Mouse (Mus musculus): ENCODE measurements at regions not wholly inside any gene's neighbourhood (a gene's known extent, or its start where the extent isn't known, plus 50 kb on each side); places are given as distances from the start of the nearest gene placed in this dataset.

- no peak for DNase-seq (ENCODE audit: low spot score)
Measured at GRCm38 (mm10) chr7:117103035-117103434, 277.7 kb upstream of the Xylt1 start.

DNA sequence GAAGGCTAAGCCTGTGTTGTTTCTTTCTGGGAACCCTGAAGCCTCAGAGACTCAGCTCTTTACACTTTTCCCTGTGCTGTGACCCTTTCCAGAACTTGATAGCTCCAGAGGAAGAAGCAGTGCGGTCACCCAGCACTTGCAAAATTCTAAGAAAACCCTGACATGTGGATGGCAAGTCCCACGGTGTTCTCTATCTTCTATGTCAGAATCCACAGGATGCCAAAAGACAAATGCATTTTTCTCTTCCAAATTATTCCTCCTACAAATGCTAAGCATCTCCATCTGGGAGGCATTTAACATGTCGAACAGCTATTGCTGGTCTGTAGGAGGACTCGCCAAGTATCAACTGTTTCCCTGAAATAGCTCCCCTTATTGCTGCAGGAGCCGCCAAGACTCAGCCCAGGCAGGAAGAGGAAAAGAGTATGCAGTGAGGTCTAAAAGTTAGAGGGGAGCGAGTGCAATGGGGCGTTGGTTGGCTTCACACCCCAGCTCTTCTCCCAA lies 274.0 kb upstream of the Xylt1 start:
- DNase-seq (ENCODE audit: low spot score): no peak

DNA sequence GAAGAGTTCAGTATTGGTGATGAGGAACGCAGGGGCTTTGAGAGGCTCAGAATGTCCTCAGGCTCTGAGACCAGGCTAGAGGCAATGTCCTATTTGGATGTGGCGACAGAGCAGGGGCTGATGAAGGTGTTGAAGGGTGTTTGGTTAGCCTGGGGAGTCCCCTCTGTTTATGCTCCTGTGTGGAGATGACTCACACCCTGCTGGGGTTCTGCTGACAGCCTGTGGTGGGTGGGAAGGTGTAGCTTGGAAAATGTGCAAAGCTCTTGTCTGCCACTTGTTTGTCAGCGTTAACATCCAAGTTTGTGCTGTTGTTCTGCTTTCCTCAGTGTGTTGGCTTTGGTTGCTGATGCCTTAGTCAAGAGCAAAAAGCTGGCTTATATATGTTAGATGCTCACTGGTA lies 272.4 kb upstream of the Xylt1 start:
- DNase-seq (ENCODE audit: low spot score): no peak

DNA sequence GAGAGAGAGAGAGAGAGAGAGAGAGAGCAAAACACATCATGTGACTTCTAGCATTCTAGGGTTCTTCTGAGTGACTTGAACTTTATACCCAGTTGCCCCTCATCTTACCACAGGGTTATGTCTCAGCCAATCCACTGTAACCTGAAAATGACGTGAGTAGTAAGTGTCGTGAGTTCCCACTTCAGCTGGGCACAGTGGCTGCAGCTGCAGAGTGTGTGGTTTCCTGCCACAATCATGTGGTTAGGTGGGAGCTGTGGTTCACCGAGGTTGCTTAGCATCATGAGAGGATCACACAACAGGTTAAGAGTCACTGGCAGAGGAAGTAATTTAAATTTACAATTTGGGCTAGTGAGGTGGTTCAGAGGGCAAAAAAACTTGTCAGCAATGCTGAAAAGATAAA lies 253.1 kb upstream of the Xylt1 start:
- no peak for DNase-seq (ENCODE audit: low spot score)

- no peak for DNase-seq (ENCODE audit: low spot score)
Measured at GRCm38 (mm10) chr7:117134869-117135268, 245.9 kb upstream of the Xylt1 start.

GRCm38 (mm10) chr7:117138681-117139080 lies 242.1 kb upstream of the Xylt1 start:
- DNase-seq (ENCODE audit: low spot score): no peak

DNA sequence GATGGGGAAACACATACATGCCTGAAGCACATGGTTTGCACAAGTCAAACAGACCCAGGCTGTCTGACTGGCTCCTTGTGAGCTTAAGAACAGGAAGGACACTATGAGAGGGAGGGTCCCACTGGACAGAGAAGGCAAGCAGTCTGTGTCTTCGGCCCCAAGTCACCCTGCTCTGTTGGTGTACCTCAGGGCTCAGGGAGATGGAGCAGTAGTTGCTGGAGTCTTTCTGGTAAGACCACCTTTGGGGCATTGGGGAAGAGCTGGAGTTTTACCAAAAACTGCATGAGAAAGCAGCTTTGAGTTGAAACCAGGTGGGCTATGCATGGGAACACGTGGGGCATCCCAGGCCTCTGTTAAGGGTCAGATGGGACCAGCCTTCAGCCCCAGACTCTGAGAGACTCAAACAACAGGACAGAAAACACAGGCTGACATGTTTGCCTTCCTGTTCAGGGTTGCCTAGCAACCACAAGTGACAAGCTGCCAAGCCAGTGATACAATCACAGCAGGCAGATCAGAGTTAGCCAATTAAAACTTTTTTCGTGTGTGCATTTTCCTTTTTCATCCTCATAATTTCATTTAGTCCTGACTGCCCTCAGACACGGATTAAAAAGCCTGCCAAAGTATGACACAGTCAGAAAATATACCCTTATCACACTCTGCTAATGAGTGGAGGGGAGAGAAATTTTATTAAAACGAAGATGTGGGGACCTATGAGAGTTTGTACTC lies 241.4 kb upstream of the Xylt1 start:
- no peak for DNase-seq (ENCODE audit: low spot score)

DNA sequence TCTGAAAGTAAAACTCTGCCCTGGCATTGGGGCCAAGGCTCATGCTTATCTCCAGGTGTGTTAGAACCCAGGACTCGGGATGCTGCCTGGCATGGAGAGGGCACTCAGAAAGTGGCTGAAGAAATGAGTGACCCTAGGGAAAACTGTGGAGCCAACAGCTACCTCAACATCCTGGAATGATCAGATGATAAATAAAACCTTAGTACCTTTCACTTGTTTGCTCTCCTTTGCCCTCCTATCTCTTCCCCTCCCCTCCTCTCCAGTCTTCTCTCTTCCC lies 240.9 kb upstream of the Xylt1 start:
- DNase-seq (ENCODE audit: low spot score): no peak

- DNase-seq (ENCODE audit: low spot score): no peak
Measured at GRCm38 (mm10) chr7:117146809-117147208, 234.0 kb upstream of the Xylt1 start.

DNA sequence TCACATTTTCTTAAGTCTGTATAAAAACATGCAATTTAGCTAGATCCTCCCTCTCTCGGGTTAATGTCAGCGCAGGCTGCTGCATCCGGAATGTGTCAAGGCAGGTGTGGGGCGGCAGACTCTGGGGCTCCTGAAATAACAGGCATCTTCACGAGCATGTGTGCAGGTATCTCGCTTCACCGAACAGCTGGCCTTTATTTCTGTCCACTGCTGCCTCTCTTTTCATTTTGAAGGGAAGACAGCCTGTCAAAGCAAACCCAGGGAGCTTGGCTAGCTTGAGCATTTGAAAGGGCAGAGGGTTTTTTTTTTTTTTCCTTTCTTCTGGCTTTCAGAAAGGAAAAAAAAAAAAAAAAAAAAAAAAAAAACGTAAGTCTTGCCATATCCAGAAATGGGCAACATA lies 230.4 kb upstream of the Xylt1 start:
- no peak for DNase-seq (ENCODE audit: low spot score)

DNA sequence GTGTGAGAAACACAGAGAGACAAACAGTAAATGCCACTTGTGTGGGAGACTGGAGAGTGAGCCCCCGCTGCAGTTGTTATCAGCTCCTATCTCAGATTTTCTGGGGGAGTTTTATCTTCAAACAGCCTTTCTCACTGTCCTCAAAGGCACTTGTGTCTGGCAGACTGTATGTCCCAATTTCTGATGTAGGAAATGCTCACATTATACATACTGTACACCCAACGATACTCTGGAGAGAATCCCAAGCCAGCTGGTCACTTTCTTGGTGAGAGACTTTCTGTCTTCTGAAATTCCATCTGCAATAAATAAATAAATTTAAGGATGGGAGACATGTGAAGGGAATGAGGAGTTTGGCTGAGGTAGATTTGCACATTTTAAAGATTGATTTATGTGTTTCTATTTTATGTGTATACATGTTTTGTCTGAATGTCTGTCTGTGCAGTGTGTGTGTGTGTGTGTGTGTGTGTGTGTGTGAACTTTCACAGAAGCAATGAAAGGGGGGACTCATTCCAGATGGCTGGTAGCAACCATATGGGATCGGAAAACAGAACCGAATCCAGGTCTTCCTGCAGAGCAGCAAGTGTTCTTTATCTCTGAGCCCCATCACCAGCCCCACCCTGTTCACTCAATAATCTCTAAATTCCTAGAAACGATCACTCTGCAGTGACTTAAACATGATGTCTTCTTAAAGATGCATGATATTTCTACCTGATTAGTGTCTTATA lies 226.8 kb upstream of the Xylt1 start:
- no peak for DNase-seq (ENCODE audit: low spot score)

DNA sequence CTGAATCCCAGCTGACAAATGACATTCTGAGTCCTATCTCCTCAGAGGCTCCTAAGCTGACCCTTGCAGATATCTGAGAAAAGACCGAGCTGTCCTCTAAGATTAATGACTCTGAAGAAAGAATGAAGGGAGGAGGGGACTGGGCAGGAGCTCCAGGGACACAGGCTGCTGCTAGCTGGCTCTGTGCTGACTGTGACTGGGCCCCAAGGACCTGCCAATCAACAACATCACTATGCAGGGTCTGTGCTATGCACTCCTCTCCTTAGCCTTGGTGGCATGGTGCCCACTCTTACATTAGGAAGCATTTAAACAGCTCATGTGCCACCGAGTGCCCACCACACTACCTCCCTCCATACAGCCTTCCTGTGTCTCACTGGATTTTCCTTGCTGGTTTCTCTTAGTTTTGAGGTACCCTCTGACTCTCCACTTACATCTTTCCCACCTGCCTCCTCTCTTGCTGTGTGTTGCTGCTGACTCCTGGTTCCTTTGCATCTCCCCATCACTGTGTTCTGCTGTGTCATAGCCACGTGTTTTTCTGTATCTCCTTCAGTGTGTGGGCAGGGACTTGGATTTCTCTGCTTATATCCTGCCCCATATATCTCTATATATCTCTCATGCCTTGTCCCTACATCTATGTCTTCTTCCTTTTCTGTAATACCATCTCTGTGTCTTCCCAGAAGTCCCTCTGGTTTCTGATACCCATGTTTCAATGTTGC lies 219.4 kb upstream of the Xylt1 start:
- DNase-seq (ENCODE audit: low spot score): no peak

DNA sequence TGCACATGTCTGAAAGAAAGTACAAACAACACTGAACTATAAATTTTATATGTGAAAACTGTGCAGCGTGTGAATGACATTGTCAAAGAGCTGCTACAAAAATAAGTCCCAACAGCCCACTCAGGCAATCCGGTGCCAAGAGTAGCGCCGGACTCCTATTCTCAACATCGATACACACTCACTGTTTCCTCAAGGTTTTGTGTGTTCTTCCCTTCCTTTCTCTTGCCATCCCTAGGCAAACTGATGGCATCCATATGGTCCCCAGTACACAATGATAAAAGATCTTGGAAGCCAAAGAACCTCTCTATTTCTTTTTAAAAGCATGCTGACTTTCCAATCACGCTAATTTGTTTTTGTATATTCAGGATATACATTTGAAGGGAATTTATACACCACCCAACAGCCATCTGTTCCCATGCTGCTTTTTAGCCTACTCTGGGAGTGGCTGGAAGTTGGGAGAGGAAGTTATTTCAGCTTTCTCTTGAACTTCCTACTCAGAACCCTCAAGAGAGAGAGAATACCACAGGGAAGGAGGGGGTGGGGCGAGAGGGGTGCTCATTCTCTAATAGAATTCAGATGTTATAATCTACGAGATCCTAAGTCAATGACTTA lies 205.9 kb upstream of the Xylt1 start:
- DNase-seq (ENCODE audit: low spot score): no peak

DNA sequence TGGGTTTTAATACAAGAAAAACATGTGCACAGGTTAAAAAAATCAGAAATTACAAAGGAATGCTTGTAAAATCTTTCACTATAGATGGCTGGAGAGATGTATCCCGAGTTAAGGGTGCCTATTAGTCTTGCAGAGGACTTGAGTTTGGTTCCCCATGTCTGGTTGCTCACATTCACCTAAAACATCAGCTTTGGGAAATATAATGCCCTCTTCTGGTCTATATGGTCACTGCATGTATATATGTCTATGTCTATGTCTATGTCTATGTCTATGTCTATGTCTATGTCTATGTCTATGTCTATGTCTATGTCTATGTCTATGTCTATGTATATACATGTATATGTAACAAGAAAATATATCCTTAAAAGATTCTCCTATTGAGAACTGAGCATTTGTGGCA lies 196.8 kb upstream of the Xylt1 start:
- DNase-seq (ENCODE audit: low spot score): no peak

DNA sequence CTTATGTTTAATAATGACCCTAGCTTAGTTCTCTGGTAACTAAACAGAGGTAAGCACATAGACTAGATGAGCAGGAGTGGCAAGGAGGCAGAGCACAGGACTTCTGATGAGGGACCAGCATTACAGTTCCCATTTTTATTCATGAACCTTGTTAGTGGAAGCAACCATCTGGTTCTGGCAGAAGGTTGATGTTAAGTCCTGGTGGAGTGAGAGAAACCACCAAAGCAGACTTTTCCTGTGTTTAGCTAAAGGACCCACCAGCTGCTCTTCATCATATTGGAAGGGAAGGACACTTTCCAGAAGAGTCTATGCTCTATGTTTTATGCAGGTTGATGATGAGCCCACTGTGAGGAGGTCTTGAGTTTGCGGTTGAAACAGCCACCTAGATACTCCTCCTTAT lies 194.9 kb upstream of the Xylt1 start:
- no peak for DNase-seq (ENCODE audit: low spot score)

DNA sequence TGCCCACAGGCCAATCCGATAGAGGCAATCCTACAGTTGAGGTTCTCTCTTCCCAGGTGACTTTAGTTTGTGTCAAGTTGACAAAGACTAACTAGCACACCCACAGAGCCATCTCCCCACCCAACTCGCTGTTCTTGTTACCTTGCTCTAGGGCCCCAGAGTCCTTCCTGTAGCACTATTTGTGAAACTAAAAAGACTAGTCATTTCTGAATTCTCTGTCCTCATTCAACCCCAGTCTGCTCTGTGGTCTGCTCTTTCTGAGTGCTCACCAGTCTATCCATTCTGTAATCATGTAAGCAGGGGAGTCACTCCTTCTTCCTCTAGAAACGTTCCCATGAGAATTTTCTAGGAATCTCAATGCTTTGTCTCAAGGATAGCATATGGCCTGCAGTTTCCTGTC lies 184.2 kb upstream of the Xylt1 start:
- DNase-seq (ENCODE audit: low spot score): no peak

GRCm38 (mm10) chr7:117226294-117226693 lies 154.5 kb upstream of the Xylt1 start:
- DNase-seq (ENCODE audit: low spot score): no peak

DNA sequence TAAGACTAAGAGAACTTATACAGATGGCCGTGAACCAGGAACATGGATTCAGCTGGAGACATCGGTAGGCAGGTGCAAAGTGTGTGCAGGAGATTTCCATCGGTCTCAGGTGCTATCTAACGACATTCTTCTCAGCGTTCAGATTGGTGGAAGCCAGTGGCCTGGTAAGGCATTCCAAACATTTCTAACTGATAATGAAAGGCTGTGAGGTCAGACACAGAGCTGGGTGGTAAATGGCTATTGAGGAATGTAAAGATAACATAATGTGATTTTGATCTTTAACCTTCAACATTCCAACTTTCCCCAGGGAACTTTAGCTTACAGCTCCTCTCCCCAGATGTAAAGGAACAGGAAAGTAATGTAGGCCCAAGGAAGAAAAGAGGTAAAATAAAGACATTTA lies 151.2 kb upstream of the Xylt1 start:
- DNase-seq (ENCODE audit: low spot score): no peak

GRCm38 (mm10) chr7:117256819-117257218 lies 124.0 kb upstream of the Xylt1 start:
- no peak for DNase-seq (ENCODE audit: low spot score)

- no peak for DNase-seq (ENCODE audit: low spot score)
Measured at GRCm38 (mm10) chr7:117258557-117258956, 122.2 kb upstream of the Xylt1 start.

GRCm38 (mm10) chr7:117259151-117259550 lies 121.6 kb upstream of the Xylt1 start:
- DNase-seq (ENCODE audit: low spot score): no peak

DNA sequence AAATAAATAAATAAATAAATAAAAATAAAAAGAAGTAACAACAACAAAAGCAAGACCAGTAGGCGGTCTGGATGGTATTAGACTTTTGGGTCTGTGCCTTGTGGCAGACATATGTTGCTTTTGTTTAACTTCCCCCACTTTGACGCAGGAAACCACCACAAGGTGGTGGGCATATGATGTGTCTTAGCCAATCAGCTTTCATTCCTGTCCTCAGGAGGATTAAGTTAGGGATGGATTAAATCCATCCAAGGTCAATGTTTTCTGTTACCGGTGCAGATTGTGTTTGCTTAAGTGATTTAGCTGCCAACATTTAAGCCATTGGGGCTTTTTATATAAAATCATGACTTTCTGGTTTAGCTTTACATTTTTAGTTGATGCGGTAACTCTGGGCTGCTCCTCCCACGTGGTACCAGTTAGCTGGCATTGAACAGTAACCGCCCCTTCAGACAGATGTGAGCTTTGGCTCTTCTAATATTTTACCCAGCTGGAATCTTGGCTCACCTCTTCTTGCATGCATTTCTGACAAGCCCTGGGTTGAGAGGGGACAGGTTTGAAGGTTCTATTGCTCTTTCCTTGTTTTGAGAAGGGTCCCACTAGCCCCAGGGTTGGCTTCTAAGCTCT lies 121.0 kb upstream of the Xylt1 start:
- DNase-seq (ENCODE audit: low spot score): no peak
